Mouse (Mus musculus): ENCODE results near the gene Cep57l1.

- TF ChIP-seq CTCF (conservative IDR thresholded peaks at IDR 0.05; ENCODE audit: low read length) (no peak), NANOG (IDR thresholded peaks at IDR 0.05; ENCODE audit: borderline replicate concordance, low read length) (no peak)
These were observed 446 bp downstream of the Cep57l1 start for GRCm38 (mm10) chr10:41809080-41809770.

All from E14TG2a.4 (cell line).